Mouse (Mus musculus) embryo, embryonic 11.5 days (tissue): ENCODE data around the gene P2rx6.
A peak's percentile ranks its signal among the peaks of the same experiment; 100 is the strongest.
"Not testable (repeated sequence)": the region's sequence is repeated elsewhere in the genome, so short reads cannot be mapped to it uniquely, and the experiment has no call there.

Experiments
- DNase-seq: peaks from one replicate; pipeline ENCODE4 v3.0.0-alpha.2; 2012; ENCODE audit warnings: low read depth, low spot score

P2rx6 gene

DNA sequence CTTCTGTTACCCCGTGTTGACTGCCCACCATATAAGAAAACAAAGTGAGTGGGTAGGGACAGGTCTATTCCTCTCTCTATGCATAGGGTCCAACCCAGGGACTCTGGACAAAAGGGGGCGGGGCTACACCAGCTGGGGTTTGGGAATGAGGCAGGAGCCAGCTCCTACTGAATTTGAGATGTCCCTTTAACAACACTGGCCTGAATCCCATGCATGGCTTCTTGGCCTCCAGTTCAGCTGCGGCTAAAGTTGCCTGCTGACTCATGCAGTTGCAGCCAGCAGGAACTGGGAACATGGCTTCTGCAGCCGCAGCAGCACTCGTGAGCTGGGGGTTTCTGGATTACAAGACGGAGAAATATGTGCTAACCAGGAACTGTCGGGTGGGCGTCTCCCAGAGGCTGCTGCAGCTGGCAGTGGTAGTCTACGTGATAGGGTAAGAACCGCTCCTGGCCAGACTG is at the start of gene P2rx6:
Gene P2rx6 (plus strand): TSS at position 135 of the 458 bp plus-strand sequence.
- DNase-seq = no peak

DNA sequence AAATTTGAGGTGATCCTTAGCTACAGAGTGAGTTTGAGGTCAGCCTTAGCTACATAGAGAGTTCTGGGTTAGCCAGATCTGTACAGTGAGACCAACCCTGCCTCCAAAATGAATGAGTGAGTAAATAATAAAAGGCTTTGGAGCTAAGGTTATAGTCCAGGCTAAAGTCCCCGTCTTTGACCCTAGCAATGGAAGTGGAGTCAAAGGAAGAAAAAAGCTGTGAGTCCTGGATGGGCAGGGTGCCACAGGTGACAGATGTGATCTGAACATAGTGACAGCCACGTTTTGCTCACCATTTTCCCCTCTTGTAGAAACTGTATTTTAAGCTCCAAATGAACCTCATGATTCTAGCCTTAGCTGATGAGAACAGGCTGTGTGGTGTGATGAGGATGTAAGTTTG is 42.8 kb upstream of the P2rx6 start:
- DNase-seq = no peak

DNA sequence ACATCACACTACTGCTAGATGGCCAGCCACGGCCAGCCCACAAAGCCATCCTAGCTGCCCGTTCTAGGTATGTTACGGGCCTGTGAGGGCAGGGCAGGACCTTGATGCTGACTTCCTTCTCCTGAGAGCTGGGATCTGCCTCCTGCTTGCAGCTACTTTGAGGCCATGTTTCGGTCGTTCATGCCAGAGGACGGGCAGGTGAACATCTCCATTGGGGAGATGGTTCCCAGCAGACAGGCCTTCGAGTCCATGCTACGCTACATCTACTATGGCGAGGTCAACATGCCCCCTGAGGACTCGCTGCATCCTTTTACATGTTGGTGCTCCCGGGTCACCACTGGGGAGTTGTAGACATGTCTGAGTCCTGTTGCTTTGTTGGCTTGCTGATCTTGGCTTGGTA is 37.5 kb upstream of the P2rx6 start:
- DNase-seq = no peak

DNA sequence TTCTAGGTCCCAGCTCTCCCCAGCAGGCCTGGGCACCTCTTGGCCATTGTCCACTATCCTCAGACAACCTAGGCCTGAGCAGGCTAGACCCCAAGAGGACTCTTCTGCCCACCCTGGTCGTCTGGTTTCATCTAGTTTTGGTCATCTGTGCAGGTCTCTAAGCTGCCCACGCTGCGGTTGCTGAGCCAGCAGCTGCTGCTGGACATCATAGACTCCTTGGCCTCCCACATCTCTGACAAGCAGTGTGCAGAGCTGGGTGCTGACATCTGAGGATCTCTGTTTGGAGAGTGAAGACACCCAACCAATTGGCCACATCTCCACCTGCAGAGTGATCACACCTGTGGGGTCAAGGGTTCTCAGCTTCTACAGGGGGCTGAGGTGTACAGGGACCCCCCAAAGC is 36.2 kb upstream of the P2rx6 start:
- no peak for DNase-seq

DNA sequence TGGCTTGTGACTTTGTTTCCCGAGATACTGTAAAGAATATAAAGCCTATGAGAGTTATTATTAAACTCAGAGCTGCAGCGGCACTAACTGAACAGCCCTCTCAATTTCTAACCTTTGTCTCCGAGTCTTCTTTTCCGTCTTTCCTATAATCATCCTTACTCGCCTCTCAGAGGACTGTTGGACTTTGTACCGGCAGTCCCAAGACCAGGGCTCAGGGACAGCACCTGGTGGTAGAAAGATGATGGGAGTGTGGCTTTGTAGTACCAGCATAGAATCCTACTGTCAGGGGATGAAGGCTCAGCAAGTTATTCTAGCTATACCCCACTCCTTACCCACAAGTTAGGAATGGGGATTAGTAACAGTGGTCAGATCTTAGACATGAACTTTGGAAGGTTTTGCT is 35.5 kb upstream of the P2rx6 start:
- DNase-seq = no peak

DNA sequence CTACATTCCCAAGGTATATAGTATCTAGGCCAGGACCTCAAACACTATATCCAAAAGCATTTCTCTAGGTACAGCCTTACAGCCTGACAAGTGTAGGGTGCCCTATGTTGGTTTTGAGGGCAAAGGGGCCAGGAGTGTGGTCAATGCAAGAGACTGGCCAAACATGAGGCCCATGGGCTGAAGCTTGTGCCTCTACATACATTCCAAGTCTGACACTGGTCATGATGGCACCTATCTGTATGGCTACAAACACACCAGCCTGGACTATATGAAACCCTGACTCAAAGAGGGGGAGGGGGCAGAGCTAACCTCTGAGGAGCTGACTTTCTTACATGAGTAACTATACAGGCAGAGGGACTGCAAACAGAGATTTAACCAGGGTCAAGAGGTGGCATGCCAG is 34.1 kb upstream of the P2rx6 start:
- no peak for DNase-seq

DNA sequence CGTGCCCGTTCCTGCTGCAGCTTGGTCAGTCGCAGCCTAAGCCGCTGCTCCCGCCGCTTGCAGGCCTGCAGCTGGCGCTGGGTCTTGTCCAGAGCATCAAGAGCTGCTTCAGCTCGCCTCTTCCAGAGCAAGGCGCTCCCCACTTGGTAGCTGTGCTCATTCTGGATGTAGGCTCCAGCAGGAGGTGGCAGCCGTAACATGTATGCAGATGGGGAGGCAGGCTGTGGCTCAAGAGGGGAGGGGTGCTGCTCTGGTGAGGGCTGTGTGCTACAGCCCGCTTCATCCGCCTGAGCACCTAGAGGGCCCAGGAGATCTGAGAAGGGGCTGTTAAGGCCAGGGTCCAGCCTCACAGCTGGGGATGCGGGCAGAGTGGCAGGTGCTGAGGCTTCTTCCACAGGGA is 33.4 kb upstream of the P2rx6 start:
- DNase-seq = no peak

DNA sequence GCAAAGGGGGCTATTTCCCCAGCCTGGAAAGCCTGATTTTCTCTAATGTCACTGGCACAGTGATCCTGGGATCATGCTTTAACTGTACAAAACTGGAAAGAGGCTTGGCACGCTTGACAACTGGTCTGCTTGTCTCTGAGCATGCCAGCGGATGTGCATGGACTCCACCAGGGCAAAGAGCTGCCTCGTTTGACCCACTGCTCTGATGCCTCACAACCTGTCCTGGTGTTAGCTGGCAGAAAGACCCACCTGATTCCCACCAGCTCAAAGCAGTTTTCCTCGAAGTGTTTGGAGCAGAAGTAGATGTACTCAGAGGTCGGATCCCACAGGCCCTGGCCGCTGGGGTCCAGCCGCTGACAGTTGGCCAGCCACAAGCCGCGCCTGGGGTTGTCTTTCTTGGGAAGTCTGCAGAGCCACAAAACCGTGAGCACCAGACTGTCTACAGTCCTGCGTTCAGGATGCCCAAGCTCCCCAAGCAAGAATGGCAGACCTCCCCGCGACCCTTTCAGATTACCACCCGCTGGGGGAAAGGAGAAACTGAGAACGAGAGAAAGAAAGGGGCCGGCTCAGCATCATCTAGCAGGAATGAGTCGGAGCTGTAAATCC is 31.6 kb upstream of the P2rx6 start:
- no peak for DNase-seq

DNA sequence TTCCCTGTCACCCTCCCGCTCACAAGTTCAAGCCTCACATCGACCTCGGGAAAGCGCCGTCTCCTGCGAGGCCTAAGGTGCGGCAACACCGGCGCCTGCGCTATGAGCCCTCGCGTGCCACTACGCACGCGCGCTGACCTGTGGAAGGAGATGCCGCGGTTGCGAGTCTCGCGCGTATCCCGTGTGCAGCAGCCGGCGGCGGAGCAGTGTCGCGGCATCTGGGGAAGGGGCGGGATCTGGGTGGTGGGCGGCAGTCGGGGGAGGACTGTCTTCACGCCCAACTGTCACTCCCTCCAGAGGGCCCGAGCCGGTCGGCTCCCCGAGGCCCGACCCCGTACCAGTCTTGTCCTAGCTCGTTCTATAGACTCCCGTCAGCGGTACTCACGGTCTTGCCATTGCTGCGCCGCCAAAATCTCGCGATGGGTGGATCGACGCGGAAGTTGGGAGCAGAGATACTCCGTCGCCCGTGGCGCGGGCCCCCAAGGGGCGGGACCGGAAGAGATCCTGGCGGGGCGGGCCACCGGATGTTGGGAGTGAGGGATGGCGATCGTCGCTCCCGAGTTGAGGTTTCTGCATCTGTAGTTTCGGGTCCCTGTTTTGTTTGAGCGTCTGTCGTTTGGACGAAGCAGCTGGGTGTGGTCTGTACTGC is 30.9 kb upstream of the P2rx6 start, which contains the start of gene Thap7:
Gene Thap7 (minus strand): TSS at position 497 of the 649 bp plus-strand sequence.
- peak; percentile 97 for DNase-seq

DNA sequence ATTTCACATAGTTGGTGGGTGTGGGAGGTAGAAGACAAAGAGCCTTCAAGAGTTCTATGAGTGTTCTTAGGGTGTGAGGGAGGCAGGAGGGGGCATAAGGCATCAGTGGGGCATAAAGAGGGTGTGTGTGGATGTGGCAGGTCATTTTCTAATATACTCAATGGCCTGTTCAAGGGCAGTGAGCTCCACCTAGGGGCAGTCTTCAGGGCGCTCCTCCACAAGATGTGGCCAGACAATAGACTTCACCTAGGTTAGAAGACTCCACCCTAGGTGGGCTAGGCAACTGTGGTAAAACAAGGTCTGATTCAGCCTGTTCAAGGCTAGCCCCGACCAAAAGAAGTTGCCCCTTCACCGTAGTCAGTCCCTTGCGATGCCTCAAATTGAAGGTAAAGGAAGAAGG is 29.4 kb upstream of the P2rx6 start:
- no peak for DNase-seq

DNA sequence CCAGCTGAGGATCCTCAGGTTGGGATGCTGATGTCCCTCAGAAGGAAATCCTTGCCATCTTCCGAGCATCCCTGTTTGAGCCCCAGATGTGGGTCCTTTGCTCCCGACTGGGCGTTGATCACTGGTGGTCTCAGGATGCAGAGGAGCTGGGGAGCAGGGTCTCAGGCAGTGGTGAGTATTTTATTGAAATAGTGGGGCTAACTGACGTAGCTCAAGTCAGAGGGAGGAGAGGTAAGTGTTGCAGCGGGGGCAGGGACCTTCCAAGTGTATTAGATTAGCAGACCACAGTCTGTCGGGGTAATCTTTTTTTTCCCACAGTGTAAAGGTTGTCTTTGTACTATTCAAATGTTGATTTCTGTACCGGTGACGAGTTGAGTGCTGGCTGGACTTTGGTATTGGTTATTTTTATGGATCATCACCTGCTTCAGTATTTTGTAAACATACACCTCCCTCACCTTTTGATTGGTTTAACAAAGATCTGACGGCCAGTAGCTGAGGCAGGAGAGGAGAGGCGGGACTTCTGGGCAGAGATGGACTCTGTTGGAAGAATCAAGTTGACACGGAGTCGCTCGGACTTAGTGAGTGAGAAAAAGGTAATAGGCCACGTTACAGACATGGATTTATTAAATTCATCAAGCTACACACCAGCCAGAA is 28.9 kb upstream of the P2rx6 start:
- no peak for DNase-seq

DNA sequence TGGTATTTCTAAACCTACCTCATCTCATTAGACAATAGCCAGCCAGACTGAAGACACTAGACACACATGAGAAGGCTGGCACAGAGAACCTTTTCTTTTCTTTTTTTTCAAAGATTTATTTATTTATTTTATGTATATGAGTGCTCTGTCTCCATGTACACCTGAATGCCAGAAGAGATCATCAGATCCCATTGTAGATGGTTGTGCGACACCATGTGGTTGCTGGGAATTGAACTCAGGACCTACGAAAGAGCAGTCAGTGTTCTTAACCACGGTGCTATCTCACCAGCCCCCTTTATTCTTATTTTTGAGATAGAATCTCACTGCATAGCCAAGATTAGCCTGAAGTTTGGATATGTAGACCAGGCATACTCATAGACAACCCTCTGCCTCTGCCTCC is 25.1 kb upstream of the P2rx6 start:
- DNase-seq = no peak

DNA sequence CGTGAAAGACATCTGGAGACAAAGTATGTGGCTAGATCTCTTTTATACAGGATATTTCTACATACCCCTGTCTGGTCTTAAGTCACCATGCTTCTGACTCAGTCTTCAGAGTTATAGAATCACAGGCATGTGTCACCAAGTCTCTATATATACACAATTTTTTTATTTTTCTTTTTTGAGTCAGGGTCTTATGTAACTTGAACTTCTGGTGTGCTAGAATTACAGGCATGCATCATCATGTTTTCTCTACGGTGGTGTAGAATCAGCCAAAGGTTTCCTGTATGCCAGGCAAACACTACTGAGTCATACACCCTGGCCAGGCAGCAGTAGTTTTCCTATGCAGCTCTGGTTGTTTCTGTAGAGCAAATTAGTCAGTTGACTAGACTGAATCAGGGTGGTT is 19.1 kb upstream of the P2rx6 start:
- DNase-seq = no peak

DNA sequence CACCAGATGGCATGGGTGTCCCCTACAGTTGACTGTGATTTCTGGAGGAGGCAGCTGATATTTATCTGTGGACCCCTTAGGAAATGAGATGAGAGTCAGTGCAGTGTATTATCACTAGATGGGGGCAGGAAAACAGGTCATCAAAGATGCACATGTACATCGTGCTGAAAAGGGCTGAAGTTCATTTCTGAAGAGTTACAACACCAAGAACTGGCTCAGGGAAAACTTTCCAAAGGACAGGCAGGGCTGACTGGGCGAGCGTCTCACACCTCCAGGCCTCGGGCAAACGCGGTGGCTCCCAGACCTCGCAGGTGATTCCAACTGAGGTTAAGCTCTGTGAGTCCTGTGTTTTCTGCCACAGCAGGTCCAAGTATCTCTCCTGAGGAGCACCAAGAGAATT is 8.8 kb upstream of the P2rx6 start:
- no peak for DNase-seq

DNA sequence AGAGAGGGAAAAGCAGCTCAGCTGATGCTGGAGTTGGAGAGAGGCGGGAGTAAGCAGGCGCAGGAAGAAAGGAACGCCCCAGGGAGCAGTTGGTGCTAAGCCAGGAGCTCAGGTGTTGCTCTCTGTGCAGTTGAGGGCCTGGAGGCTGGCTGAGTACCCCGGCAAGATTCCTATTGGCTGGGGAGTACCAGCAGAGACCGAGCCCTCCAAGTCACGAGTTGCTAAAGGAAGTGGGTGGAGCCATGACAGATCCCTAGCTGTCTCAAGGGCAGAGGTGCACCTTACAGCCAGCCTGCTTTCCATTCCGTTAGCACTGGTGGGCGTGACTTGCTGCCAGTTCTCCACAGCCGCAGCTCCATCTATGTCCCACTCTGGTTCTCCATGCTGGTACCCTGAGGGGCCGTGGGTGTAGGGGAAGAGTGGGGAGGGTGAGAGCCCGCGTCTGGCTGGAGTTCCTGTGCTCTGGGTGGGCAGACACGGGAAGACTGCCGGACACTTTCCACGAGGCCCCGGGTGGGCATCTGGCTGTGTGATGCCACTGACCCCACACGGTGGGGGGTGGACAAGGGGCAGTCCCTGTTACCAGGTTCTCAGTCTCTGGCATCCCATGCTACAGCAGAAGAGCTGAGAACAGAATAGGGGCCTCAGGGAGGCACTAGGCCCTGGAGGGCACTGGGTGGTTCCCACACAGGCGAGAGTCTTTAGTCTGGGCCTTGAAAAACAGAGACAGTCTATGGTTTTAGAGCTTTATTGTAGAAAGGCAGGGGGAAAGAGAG is 7.6 kb upstream of the P2rx6 start:
- no peak for DNase-seq

DNA sequence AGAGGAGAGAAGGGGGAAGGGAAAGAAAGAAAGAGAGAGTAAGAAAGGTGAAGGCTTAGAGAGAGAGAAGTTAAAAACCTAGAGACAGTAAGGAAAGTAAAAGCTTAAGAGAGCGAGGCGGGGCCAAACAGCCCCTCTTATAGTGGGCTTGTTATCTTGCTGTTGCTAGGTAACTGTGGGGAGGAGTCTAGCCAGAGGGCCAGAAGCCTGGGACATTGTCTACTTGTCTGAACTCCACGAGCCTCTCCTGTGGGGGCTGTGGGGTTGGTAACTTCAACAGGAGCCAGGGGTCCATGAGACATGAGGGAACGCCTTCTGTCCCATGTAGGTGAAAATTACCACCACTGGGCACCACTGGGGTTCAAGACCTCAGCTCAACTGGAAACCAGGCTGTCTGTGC is 7.0 kb upstream of the P2rx6 start:
- DNase-seq = not testable (repeated sequence)

DNA sequence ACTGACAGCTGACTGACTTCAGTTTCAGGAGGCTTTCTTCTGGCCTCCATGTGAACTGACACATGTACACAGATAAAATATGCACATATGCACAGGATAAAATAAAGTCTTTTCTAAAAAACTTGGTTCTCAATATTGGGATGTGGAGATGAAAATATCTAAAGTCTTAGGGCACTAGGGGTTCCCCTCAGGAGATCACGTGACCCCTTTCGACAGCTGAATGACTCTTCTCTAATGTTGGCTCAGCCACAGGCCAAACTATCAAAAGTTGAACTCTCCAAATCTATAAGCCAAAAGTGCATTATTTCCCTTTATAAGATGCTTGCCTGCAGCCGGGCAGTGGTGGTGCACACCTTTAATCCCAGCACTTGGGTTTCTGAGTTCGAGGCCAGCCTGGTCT is 5.5 kb upstream of the P2rx6 start:
- DNase-seq = no peak

DNA sequence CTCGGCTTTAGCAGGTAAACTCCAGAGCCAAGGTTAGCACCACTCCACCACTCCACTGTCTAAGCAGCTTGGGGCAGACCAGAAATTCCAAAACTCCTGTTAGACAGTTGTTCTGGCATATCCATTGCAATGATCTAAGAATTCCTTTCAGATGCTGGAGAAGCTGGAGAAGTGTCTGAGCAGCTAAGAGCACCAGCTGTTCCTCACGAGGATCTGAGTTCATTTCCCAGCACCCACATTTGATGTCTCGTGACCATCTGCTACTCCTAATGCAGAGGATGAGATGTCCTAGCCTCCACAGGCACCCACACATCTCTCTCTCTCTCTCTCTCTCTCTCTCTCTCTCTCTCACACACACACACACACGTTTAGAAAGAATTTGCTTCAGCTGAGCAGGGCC is 4.8 kb upstream of the P2rx6 start:
- no peak for DNase-seq

DNA sequence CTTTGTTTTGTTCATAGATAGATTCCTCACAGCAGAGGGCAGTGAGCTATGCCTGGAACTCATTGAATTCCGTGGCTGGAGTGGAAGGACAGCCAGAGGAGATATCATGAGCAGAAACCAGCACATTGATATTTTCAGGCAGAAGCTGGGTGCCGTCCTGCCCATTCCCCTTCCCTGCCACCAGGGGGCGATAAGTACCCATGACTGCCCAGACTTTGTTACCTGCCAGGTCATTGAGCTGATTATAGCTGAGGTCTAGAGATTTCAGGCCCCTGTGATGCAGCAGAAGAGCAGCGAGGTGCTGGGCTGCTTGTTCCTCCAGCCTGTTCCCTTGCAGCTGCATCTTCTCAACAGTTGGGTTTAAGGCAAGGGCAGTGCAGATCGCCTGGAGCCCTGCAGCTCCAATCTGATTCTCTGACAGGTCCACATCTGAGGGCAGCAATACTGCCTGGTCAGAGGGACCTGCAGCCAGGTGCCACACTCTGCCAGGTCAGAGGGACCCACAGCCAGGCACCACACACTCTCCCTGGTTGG is 3.7 kb upstream of the P2rx6 start:
- peak; percentile 63 for DNase-seq

DNA sequence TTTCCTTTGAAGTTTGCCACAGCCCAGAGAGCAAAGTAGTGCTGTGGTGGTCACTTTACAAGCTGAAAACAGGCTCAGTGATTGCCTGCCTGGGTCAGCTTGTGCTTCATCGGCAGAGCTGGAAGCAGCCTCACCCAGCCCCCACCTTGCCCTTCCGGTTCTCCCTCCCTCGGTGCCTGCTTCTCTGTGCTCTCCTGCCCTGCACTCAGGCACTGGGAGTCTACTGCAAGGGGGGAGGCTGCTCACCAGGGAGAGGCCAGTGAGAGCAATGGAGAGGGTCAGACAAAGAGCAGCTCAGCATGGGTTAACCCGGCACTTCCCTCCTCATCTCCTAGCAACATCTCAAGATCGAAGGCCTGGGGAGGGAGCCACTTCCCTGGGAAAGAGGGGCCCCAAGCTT is 2.9 kb upstream of the P2rx6 start:
- DNase-seq = no peak

DNA sequence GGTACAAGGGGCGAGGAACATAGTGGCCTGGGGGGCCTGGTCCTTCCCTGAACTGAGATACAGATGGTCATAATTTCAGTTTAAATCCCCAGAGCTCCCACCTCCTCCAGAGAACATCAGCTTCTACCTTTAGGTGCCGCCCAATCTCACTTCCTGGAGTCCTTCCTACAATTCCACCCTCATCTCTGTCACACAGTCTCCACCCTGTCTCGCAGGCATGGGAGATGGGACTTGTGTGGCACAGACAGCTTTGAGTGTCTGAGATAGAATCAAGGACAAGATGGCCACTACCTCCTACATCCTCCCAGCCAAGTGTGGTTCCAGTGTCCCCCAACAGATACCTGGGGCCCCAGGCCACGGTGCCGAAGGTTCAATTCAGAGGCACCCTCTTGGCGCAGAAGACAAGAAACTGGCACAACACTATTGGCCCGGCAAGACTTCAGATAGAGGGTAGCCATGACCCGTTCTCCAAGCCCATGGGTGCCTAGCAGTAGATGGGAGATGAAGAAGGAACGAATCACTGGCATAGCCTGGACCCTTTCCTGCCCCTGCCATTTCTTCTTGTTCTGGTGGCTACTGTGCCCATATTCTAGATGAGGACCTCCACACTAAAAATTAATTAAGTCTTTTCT is 2.2 kb upstream of the P2rx6 start:
- no peak for DNase-seq
